In the genomic region with DNA sequence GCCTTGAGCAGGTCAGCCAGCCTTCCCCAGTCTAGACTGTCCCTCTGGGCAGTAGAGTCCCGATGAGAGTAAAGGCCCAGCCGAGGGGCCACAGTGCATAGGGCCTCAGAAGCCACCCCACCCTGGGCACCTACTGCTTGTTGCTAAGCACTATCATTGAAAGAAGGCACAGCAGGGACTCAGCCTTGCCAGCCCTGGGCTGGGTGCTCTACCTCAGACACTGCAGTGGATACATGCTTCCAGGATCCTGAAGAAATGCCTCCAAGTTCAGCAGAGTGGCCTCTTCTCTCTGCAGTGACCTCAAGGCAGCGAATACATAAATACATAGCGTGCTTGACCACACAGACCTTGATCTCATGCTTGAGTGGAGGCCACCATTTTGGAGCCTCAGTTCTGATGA, we compare ENCODE assay signal across 11 mouse cellular contexts.
DNase-seq lines count a peak whose midpoint lies in the region; ATAC-seq and TF ChIP-seq lines count a peak whose summit lies in the region.
"Had no signal": no experiment of that assay in that cellular context is flagged by ENCODE, and none has a peak within 500 bp of the region (broad histone marks: within the 10 kb centered on the region; RNA-seq: fewer than 3 reads in every experiment).

No protein-coding gene starts in this region.

- intact Hi-C loops in heart, adult 2 months (cut with DNase I): no loop called here

- peaks cover 8% of the 10 kb centered on the region for H3K4me1 ChIP-seq in heart, postnatal 0 days (ENCODE audit: control insufficient read depth, insufficient read depth)
- peaks cover 2% of the 10 kb centered on the region for H3K4me1 ChIP-seq in heart, adult 2 months (ENCODE audit: control insufficient read depth, insufficient read depth, low read length)
- peaks cover 3% of the 10 kb centered on the region; the same call in 1 of the 2 replicates for H3K4me1 ChIP-seq in embryonic facial prominence, embryonic 11.5 days (ENCODE audit: control insufficient read depth, insufficient read depth, low read length)
- peaks cover 37% of the 10 kb centered on the region for H3K4me1 ChIP-seq in embryonic facial prominence, embryonic 15.5 days
- H3K4me1 ChIP-seq in liver, embryonic 12.5 days: peaks cover 66% of the 10 kb centered on the region

- WGBS in heart, postnatal 0 days: 90% methylated on average over 4 of the region's 4 CpGs
- 83% methylated on average over 4 of the region's 4 CpGs for WGBS in heart, adult 2 months
- WGBS in embryonic facial prominence, embryonic 11.5 days: 71% methylated on average over 4 of the region's 4 CpGs
- 93% methylated on average over 4 of the region's 4 CpGs for WGBS in embryonic facial prominence, embryonic 15.5 days
- 84% methylated on average over 4 of the region's 4 CpGs for WGBS in liver, embryonic 12.5 days (ENCODE audit: insufficient replicate concordance)

- H3K4me3 ChIP-seq in heart, postnatal 0 days (ENCODE audit: low read depth, low read length): no peak overlapping the region
- H3K4me3 ChIP-seq in heart, adult 2 months: no peak overlapping the region
- no peak overlapping the region for H3K4me3 ChIP-seq in embryonic facial prominence, embryonic 11.5 days (ENCODE audit: low read depth, low read length)
- H3K4me3 ChIP-seq in embryonic facial prominence, embryonic 15.5 days (replicated peaks): no peak overlapping the region
- H3K4me3 ChIP-seq in liver, embryonic 12.5 days: no peak overlapping the region

- ATAC-seq in heart, postnatal 0 days (ENCODE audit: insufficient read depth, low read depth): no peak
- ATAC-seq in embryonic facial prominence, embryonic 11.5 days (replicated peaks; ENCODE audit: insufficient number of reproducible peaks, low FRiP score, low TSS enrichment, low read depth): no peak; the same call in 1 of the 2 replicates
- ATAC-seq in embryonic facial prominence, embryonic 15.5 days (ENCODE audit: insufficient number of reproducible peaks, low FRiP score, low TSS enrichment, low read depth): no peak
- no peak for ATAC-seq in liver, embryonic 12.5 days
- ATAC-seq in megakaryocyte, adult 5-6 weeks (ENCODE audit: poor library complexity, severe bottlenecking): no peak

- H3K4me2 ChIP-seq in heart, postnatal 0 days (ENCODE audit: low read depth, low read length): no peak overlapping the region
- no peak overlapping the region for H3K4me2 ChIP-seq in embryonic facial prominence, embryonic 11.5 days (ENCODE audit: low read depth, low read length)
- no peak overlapping the region for H3K4me2 ChIP-seq in embryonic facial prominence, embryonic 15.5 days (replicated peaks)
- no peak overlapping the region for H3K4me2 ChIP-seq in liver, embryonic 12.5 days

- H3K27me3 ChIP-seq in heart, postnatal 0 days (ENCODE audit: control insufficient read depth, insufficient read depth, low read length): no peaks in the 10 kb centered on the region
- no peaks in the 10 kb centered on the region for H3K27me3 ChIP-seq in heart, adult 2 months (ENCODE audit: control insufficient read depth, insufficient read depth, low read length)
- no peaks in the 10 kb centered on the region for H3K27me3 ChIP-seq in embryonic facial prominence, embryonic 11.5 days (ENCODE audit: control insufficient read depth, insufficient read depth, low read length)
- H3K27me3 ChIP-seq in embryonic facial prominence, embryonic 15.5 days: no peaks in the 10 kb centered on the region
- H3K27me3 ChIP-seq in liver, embryonic 12.5 days (replicated peaks): no peaks in the 10 kb centered on the region

- no peaks in the 10 kb centered on the region for H3K9me3 ChIP-seq in heart, postnatal 0 days (replicated peaks; ENCODE audit: control insufficient read depth, low read length)
- H3K9me3 ChIP-seq in embryonic facial prominence, embryonic 11.5 days (replicated peaks; ENCODE audit: control insufficient read depth, low read length): no peaks in the 10 kb centered on the region
- H3K9me3 ChIP-seq in embryonic facial prominence, embryonic 15.5 days (replicated peaks): no peaks in the 10 kb centered on the region
- no peaks in the 10 kb centered on the region for H3K9me3 ChIP-seq in liver, embryonic 12.5 days (replicated peaks)

- H3K9ac ChIP-seq in heart, postnatal 0 days (replicated peaks; ENCODE audit: low read depth, low read length): no peak overlapping the region
- H3K9ac ChIP-seq in heart, adult 2 months (ENCODE audit: low read depth, low read length): no peak overlapping the region
- no peak overlapping the region for H3K9ac ChIP-seq in embryonic facial prominence, embryonic 11.5 days (replicated peaks; ENCODE audit: low read length)
- no peak overlapping the region for H3K9ac ChIP-seq in embryonic facial prominence, embryonic 15.5 days
- peak overlapping the region; percentile 25; the same call in 1 of the 2 replicates for H3K9ac ChIP-seq in liver, embryonic 12.5 days

- no peak for TF ChIP-seq EP300 in heart, postnatal 0 days (IDR thresholded peaks at IDR 0.05; ENCODE audit: low read depth)
- no peak for TF ChIP-seq EP300 in heart, adult 2 months (IDR thresholded peaks at IDR 0.05; ENCODE audit: insufficient read depth, low read depth, low read length)

- H3K36me3 ChIP-seq in heart, postnatal 0 days (replicated peaks; ENCODE audit: control insufficient read depth, insufficient read depth, low read length): no peaks in the 10 kb centered on the region
- no peaks in the 10 kb centered on the region for H3K36me3 ChIP-seq in heart, adult 2 months (ENCODE audit: control insufficient read depth, insufficient read depth, low read length)
- no peaks in the 10 kb centered on the region for H3K36me3 ChIP-seq in embryonic facial prominence, embryonic 11.5 days (replicated peaks; ENCODE audit: control insufficient read depth, insufficient read depth, low read depth, low read length)
- no peaks in the 10 kb centered on the region for H3K36me3 ChIP-seq in embryonic facial prominence, embryonic 15.5 days
- no peaks in the 10 kb centered on the region for H3K36me3 ChIP-seq in liver, embryonic 12.5 days

- peak overlapping the region; percentile 14; the same call in 1 of the 2 replicates for H3K27ac ChIP-seq in heart, postnatal 0 days (ENCODE audit: low read depth)
- H3K27ac ChIP-seq in heart, adult 2 months: no peak overlapping the region
- H3K27ac ChIP-seq in embryonic facial prominence, embryonic 11.5 days (replicated peaks; ENCODE audit: low read depth, low read length): peak overlapping the region; percentile 70
- peak overlapping the region; percentile 88 for H3K27ac ChIP-seq in embryonic facial prominence, embryonic 15.5 days (replicated peaks)
- peak overlapping the region; percentile 56; the same call in 1 of the 2 replicates for H3K27ac ChIP-seq in liver, embryonic 12.5 days

- no peaks in the 10 kb centered on the region for H3K79me2 ChIP-seq in heart, adult 2 months (replicated peaks; ENCODE audit: control insufficient read depth, insufficient read depth, low read length)

- no peak for DNase-seq in heart, postnatal 0 days (ENCODE audit: low spot score)
- no peak for DNase-seq in heart, adult 2 months
- DNase-seq in embryonic facial prominence, embryonic 11.5 days (ENCODE audit: low spot score): no peak
- DNase-seq in thymus, postnatal 14 days: no peak
- DNase-seq: cerebellum, postnatal 36 days; kidney, postnatal 10 days; lung, postnatal 4 days; thymus, adult 2 months had no signal

- TF ChIP-seq CTCF in heart, postnatal 0 days (IDR thresholded peaks at IDR 0.05; ENCODE audit: low read depth): no peak
- TF ChIP-seq CTCF in heart, adult 2 months (IDR thresholded peaks at IDR 0.05): no peak

- no peak for TF ChIP-seq POLR2A in heart, adult 2 months (IDR thresholded peaks at IDR 0.05; ENCODE audit: insufficient read depth, low read depth, low read length)
